Mouse (Mus musculus) spleen, adult 18-20 months (tissue): ENCODE data around the gene Vmn2r105.

Experiments used
- DNase-seq, 2 experiments: peaks; one replicate each; pipeline ENCODE4 v3.0.0; 2022; ENCODE audit warnings: mixed read lengths in 2 of 2

Gene Vmn2r105

DNA sequence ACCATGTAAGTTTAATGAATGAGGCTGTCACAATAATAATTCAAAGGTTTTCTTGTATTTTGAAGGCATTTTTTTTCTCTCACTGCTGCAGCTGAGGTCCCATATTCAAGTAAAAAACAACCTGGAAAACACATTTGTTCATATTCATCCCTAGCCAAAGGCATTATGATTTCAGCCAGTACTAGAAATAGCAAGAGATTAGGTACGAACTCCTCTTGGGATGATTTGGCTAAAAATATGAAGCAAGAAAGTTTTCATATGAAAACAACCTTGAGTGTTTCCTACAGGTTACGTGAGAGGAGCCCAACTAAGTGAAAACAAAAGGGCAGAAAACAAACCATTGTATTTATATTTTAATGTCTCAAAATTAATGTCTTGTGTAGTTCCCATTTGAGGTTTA lies at the start of gene Vmn2r105:
Gene Vmn2r105 (minus strand): TSS at position 101 of the 400 bp plus-strand sequence.
- DNase-seq, result no peak

DNA sequence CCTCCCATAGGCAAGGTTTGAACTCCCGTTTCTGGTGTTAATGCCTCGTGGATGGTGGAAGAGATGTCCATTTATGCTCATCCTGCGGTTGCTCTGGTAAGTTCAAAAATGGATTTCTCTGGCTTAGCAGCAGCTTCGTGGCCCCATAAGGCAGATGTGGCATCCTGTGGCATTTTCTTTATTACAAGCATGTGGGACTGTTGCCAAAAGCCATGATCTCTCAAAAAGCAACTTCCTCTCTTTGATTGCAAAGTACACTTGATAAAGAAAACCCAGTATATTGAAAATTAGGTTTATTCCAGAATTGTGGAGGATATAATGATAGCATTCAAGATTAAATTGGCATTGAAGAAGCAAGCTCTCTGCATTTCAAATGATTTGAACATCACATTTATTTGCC lies 20.7 kb upstream of the Vmn2r105 start:
- DNase-seq, result no peak

DNA sequence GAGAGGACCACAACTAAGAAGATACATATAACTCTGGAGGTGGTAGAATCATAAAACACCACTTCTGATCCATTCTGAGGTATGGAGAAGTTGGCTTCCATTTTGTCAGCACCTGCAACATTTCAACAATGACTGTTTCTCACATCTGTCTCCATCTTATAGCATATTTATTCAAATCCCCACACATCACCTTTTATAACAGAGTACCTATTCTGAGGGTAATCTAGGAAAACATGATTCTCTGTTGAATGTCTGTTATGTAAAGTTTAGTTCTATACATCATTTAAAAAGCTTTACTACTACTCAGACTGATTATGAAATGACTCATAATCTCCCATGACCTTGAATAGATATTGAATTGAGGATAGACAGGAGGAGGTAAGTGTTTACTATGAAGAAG lies 51.9 kb downstream of the Vmn2r105 start, which contains the start of gene Fpr-rs6:
Gene Fpr-rs6 (minus strand): TSS at position 101 of the 400 bp plus-strand sequence.
- no peak for DNase-seq
